Mouse (Mus musculus): Measurements from ENCODE around the gene 1700017D01Rik.
"Not testable (repeated sequence)": the region's sequence is repeated elsewhere in the genome, so short reads cannot be mapped to it uniquely, and the experiment has no call there.

1700017D01Rik gene

DNA sequence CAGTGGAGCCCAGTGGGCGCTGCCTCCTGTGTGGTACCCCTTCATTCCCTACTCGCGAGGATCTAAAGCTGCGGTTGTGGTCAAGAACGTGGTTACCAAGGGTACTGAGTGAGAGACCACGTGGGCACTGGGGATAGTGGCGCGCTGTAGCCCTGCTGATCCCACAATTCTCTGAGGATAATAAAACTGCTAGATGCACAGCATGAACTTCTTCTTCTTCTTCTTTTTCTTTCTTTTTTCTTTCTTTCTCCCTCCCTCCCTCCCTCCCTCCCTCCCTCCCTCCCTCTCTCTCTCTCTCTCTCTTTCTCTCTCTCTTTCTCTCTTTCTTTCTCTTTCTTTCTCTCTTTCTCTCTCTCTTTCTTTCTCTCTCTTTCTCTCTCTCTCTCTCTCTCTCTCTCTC is at the start of gene 1700017D01Rik:
1700017D01Rik (minus strand) TSS at position 101 of the 400 bp plus-strand sequence.
- not testable (repeated sequence) for DNase-seq (ENCODE audit: extremely low spot score, low spot score)

DNA sequence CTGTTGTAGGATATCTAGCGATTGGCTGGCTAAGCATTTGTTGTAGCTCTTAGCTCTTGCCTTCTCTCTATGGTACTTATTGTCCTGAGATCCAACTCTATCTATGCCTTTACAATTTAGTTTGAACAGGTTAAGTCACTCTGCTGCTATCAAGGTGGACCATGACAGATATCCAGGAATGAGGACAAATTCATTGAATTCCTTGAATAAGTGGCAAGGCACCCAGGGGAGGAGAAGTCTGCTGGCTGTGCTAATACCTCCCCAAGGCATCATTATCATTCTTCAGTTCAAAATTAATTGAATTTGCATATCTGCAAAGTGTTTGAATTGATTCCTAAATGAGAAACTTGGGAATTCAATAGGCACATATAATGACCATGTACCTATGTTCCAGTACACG is 46.8 kb upstream of the 1700017D01Rik start:
- DNase-seq (ENCODE audit: extremely low spot score, low spot score): no peak

GRCm38 (mm10) chr19:11165172-11165571 is 34.5 kb upstream of the 1700017D01Rik start, which contains the start of gene 1700025F22Rik:
Gene 1700025F22Rik, minus strand, starts transcription at chr19:11165320.
- peak; percentile 15 for DNase-seq (ENCODE audit: extremely low spot score, low spot score)

DNA sequence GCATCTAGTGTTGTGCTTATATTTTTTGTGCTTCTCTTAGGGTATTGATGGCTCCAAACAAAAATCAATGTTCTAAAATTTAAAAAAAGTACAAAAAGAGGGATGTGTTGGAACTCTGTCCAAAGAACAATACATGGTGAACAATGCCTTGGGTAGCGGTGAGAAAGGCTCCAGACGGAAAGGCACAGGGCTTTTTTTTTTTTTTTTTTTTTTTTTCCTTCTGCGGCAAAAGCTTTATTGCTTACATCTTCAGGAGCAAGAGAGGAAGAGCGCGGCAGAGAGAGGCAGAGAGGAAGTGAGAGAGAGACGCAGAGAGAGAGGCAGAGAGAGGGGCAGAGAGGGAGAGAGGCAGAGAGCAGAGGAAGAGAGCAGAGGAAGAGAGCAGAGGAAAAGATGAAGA is 27.2 kb upstream of the 1700017D01Rik start:
- DNase-seq (ENCODE audit: extremely low spot score, low spot score): not testable (repeated sequence)

- no peak for DNase-seq (ENCODE audit: extremely low spot score, low spot score)
Measured at GRCm38 (mm10) chr19:11135336-11135735, 4.7 kb upstream of the 1700017D01Rik start.

DNA sequence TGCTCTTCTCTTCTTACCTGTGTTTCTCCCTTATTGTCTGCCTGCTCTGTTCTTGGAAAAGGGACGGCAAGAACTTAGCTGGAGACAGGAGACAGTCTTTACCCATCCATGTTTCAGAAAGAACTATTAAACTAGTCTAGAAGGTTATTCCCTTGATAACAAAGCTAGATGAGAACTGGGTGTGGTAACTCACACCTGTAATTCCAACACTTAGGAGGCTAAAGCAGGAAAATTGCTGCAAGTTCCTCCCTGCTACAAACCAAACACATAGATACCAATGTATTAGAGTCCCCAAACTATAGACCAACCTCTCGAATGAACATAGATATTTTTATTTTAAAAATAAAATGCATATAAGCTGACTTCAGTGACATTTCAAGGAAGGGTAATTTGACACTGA is 4.2 kb upstream of the 1700017D01Rik start:
- DNase-seq (ENCODE audit: extremely low spot score, low spot score): no peak

- no peak for DNase-seq (ENCODE audit: extremely low spot score, low spot score)
Measured at GRCm38 (mm10) chr19:11129702-11130101, 974 bp downstream of the 1700017D01Rik start.

- DNase-seq (ENCODE audit: extremely low spot score, low spot score): peak; percentile 48
Measured at GRCm38 (mm10) chr19:11121016-11121420, 9.7 kb downstream of the 1700017D01Rik start.

DNA sequence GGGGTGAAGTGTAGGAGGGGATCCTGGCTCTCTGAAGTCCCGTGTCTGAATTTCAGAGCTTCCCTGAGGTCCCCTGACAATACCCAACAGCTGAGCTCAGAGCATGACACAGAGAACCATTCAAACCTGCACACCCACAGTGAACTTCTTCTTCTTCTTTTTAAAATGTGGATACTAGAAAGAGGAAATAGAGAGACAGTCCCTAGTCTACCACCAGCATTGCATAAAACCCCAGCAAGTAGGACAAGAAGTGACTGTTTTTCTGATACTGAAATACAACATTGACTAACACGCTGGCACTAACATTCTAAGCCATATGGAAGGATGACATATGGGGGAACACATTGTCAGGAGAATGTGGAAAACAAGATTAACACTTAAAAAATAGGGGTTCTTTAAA is 11.3 kb downstream of the 1700017D01Rik start:
- no peak for DNase-seq (ENCODE audit: extremely low spot score, low spot score)

DNA sequence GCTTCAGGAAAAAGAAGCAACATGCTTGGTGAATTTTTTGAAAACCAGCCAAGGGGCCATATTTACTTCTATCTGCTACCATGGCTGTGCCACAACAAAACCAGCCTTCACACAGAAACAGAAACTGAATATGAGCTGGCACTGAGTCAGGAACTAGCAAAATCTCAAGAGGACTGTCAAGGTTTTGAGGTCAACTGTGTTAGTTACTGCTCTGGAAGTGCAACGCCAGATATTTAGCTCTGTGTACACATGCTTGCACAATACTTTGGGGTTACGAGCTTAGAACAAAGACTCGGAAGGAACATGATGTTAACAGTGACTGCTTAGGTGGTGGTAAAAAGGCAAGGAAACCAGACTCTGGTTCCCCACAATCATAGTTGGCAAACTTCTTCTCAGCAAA is 22.9 kb downstream of the 1700017D01Rik start:
- no peak for DNase-seq (ENCODE audit: extremely low spot score, low spot score)

DNA sequence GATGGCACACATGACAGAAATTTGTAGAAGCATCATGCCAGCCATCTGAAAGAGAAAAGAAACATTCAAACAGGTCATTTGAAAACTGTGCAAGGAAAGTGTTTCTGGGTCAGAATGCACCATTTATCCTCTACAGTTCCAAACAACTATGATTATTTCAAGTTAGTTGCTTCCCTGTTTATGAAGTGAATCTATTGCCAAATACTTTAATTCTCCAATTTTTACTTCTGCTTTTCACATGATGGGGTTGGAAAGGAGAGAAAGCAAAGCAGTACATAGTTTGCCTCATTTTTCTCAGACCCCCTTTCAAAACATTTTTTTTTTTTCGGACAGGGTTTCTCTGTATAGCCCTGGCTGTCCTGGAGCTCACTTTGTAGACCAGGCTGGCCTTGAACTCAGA is 28.8 kb downstream of the 1700017D01Rik start:
- DNase-seq (ENCODE audit: extremely low spot score, low spot score): no peak

- no peak for DNase-seq (ENCODE audit: extremely low spot score, low spot score)
Measured at GRCm38 (mm10) chr19:11098401-11098800, 32.3 kb downstream of the 1700017D01Rik start.

GRCm38 (mm10) chr19:11092131-11092530 is 38.5 kb downstream of the 1700017D01Rik start:
- peak; percentile 15 for DNase-seq (ENCODE audit: extremely low spot score, low spot score)

DNA sequence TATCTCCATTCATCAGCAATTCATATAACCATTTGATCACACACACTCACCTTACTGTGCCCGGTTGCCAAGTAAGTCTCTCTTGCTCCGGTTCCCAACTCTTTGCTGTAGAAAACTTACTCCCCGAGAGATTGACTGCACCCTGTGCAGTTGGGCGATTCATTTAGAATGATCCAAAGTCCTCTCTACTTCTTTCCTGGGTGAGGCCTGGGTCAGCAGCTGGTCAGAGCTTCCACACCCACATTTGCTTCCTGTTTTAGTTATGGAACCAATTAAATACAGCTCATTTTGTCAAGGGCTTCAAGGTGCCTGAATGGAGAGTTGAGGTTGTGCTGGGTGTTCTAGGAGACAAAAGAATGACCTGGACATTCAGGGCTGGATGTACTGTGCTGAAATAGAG is 49.7 kb downstream of the 1700017D01Rik start, which contains the start of gene Ms4a8a:
Ms4a8a (minus strand) TSS at position 169 of the 400 bp plus-strand sequence.
- no peak for DNase-seq (ENCODE audit: extremely low spot score, low spot score)

- DNase-seq (ENCODE audit: extremely low spot score, low spot score): no peak
Measured at GRCm38 (mm10) chr19:11070364-11070763, 60.3 kb downstream of the 1700017D01Rik start.

DNA sequence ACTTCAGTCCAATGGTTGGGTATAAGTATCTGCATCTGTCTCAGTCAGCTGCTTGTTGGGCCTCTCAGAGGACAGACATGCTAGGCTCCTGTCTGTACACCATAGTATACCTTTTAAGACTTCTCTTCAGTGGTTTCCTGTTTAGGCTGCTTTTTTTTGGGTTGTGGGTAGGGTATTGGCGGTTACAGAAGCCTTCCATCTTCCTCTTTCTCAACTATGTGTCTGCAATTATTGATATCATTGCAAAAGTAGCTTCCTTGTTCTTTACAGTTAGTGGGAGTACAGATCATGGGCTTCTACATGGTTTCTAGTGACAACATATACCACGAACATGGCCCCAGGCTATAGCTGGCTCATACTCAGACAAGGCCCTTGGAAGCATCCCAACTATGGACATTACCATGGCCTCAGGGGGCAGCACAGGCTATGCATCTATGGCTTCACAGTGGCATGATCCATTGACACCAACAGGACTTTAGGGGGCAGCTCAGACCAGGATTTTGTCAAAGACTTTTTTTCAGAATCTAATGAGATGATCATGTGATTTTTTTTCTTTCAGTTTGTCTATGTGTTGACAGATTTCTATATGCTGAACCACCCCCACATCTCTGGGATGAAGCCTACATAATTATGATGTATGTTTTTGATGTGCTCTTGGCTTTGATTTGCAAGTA is 65.3 kb downstream of the 1700017D01Rik start:
- DNase-seq (ENCODE audit: extremely low spot score, low spot score): no peak

DNA sequence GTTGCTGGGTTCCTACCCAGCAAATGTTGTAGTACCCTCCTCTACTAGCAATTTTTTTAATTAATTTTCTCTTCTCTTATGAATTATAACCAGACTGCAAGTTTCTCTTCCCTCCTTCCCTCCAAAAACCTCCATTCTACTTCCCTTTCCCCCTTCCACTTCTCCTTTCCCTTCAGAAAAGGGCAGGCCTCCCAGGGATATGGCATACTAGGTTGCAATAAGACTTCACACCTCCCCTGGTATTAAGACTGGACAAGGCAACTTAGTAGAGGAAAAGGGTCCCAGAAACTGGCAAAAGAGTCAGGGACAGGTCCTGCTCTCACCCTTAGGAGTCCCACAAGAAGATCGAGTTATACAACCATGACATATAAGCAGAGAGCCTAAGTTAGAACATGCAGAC is 69.8 kb downstream of the 1700017D01Rik start:
- no peak for DNase-seq (ENCODE audit: extremely low spot score, low spot score)

GRCm38 (mm10) chr19:11059967-11060366 is 70.7 kb downstream of the 1700017D01Rik start:
- no peak for DNase-seq (ENCODE audit: extremely low spot score, low spot score)

DNA sequence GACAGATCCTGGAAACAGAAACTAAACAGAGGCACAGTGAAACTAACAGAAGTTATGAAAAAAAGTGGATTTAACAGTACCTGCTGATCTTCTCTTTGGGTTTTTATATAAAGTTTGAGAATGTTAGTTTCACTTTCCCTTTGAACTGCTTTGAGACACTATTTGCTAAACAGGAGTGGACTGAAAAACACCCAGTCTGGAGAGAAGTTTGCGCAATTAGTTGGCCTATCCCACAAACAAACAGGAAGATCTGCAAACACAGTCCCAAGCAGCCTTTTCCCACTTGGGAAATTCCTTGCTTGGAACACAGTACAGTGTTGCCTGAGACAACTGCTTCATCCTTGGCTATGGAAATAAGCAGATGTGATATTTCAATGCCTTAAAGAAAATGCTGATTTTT is 75.0 kb downstream of the 1700017D01Rik start:
- not testable (repeated sequence) for DNase-seq (ENCODE audit: extremely low spot score, low spot score)

DNA sequence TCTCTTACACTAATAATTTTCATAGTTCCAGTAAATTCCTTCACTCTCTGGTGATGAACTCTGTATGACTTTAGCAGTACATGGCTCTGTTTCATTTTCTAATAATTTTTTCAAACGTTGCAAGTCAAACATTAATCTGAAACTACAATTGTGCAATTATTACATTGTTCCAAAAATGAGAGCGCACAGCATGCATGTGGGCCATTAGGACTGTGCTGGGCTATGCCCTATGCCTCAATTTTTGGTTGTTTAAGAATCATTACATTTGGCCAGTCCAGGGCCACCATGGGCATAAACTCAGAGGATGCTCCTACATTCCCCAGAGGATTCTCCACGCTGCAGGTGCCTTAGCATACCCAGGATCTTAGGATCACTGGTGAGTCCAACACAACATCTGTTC is 77.4 kb downstream of the 1700017D01Rik start:
- DNase-seq (ENCODE audit: extremely low spot score, low spot score): no peak

- DNase-seq (ENCODE audit: extremely low spot score, low spot score): no peak
Measured at GRCm38 (mm10) chr19:11052877-11053276, 77.8 kb downstream of the 1700017D01Rik start.

DNA sequence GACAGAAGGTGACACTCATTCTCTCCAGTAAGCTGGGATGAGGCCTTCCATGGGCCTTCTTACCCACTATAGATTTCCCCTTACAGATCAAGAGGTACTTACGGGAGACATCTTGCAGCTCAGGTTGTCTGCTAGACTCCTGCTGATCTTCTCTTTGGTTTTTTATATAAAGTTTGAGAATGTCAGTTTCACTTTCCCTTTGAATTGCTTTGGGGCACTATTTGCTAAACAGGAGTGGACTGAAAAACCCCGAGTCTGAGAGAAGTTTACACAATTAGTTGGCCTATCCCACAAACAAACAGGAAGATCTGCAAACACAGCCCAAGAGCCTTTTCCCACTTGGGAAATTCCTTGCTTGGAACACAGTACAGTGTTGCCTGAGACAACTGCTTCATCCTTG is 80.4 kb downstream of the 1700017D01Rik start:
- DNase-seq (ENCODE audit: extremely low spot score, low spot score): no peak

- no peak for DNase-seq (ENCODE audit: extremely low spot score, low spot score)
Measured at GRCm38 (mm10) chr19:11049426-11049825, 81.2 kb downstream of the 1700017D01Rik start.
